Mouse (Mus musculus) liver, embryonic 14.5 days (tissue): ENCODE results near the gene Mobp. TPM values are rescaled to one million over a fixed set of nuclear protein-coding genes. Genes with fewer than 3 reads are reported as not detected.
A peak's percentile ranks its signal among the peaks of the same experiment; 100 is the strongest.

Source experiments
- ATAC-seq: fragments of 200-750 bp; cut with Nextera tagmentation; 2 replicates; pipeline ENCODE4 v1.8.0; 2017; ENCODE audit warnings: moderate number of reproducible peaks, mild to moderate bottlenecking, moderate library complexity; ENCODE audit not compliant: insufficient read depth
- DNase-seq, 3 experiments: peaks; one replicate each; pipeline ENCODE4 v3.0.0-alpha.2; 2012 to 2013; ENCODE audit warnings: low read depth in 3 of 3, low spot score in 3 of 3
- H3K27ac ChIP-seq: fragments of 300-500 bp; sonication (generic); 2 replicates; pipeline ENCODE4 v1.5.1; 2014; ENCODE audit warnings: moderate library complexity, mild to moderate bottlenecking, control low read depth, inconsistent platforms
- H3K27me3 ChIP-seq: fragments of 300-500 bp; sonication (generic); 2 replicates; pipeline ENCODE4 v1.6.1; 2014; ENCODE audit warnings: mild to moderate bottlenecking, low read length, moderate library complexity; ENCODE audit not compliant: control insufficient read depth, insufficient read depth
- H3K36me3 ChIP-seq: fragments of 300-500 bp; sonication (generic); replicated peaks from 2 replicates; pipeline ENCODE4 v1.6.1; 2014; ENCODE audit warnings: low read depth; ENCODE audit not compliant: control insufficient read depth, insufficient read depth
- H3K4me1 ChIP-seq, 2 experiments: fragments of 200-500 bp in 1 of 2; fragments of 300-500 bp in 1 of 2; sonication (generic) in 1 of 2; replicated peaks; 2 replicates each; pipeline ENCODE4 v1.6.1; 2012 to 2014; ENCODE audit warnings: antibody characterized with exemption in 1 of 2, inconsistent platforms in 1 of 2, low read length in 1 of 2; ENCODE audit not compliant: control insufficient read depth in 2 of 2, insufficient read depth in 2 of 2
- H3K4me2 ChIP-seq: fragments of 300-500 bp; sonication (generic); 2 replicates; pipeline ENCODE4 v1.6.1; 2014; ENCODE audit warnings: low read depth, mild to moderate bottlenecking, control low read depth, moderate library complexity
- H3K4me3 ChIP-seq, 2 experiments: fragments of 200-500 bp in 1 of 2; fragments of 300-500 bp in 1 of 2; sonication (generic) in 1 of 2; 2 replicates each; pipeline ENCODE4 v1.5.1; 2012 to 2014; ENCODE audit warnings: low read depth in 2 of 2, low read length in 2 of 2, mild to moderate bottlenecking in 2 of 2, control low read depth in 1 of 2, inconsistent platforms in 1 of 2, moderate library complexity in 1 of 2; ENCODE audit not compliant: insufficient read depth in 1 of 2
- H3K9ac ChIP-seq: fragments of 300-500 bp; sonication (generic); replicated peaks from 2 replicates; pipeline ENCODE4 v1.6.1; 2014; ENCODE audit warnings: mild to moderate bottlenecking, control low read depth, moderate library complexity
- H3K9me3 ChIP-seq: fragments of 300-500 bp; sonication (generic); 2 replicates; pipeline ENCODE4 v1.6.1; 2016; ENCODE audit warnings: low read length, mixed read lengths; ENCODE audit not compliant: control insufficient read depth
- CTCF ChIP-seq: IDR thresholded peaks from 2 replicates; pipeline ENCODE4 v1.5.1; 2016; ENCODE audit warnings: antibody characterized with exemption, low read depth, control low read depth
- EP300 ChIP-seq: IDR thresholded peaks from 2 replicates; pipeline ENCODE4 v1.6.1; 2016; ENCODE audit warnings: antibody characterized with exemption, low read depth
- WGBS: fragments of 180-500 bp; shearing (Covaris S2); extraction: QIAGEN DNeasy Blood & Tissue Kit; methylation state at CpG from one replicate; pipeline ENCODE4 v1.1.7; 2014; ENCODE audit not compliant: insufficient replicate concordance; 5-methylcytosine and 5-hydroxymethylcytosine counted together
- polyA plus RNA-seq, 2 experiments: library from polyadenylated mRNA; depleted of rRNA in 1 of 2; stranded (reverse) in 1 of 2; unstranded in 1 of 2; fragments of >200 nt; fragmentation: Nextera tagmentation in 1 of 2; extraction: Ambion mirVana in 1 of 2; gene quantifications; 2 replicates each; pipeline versions ENCODE4 v1.2.1 to v1.2.3; 2012 to 2014

The Mobp gene
- polyA plus RNA-seq, 2 experiments, result 0.01 TPM; not detected in 1

GRCm38 (mm10) chr9:120133755-120134475 is 15.6 kb upstream of the Mobp start:
- no peak overlapping the region for H3K4me2 ChIP-seq
- ATAC-seq, result no peak
- no peak for TF ChIP-seq EP300
- TF ChIP-seq CTCF, result no peak
- H3K36me3 ChIP-seq, result peaks cover 39% of the 10 kb centered on the region
- DNase-seq, result no peak
- H3K27me3 ChIP-seq, result no peaks in the 10 kb centered on the region
- no peaks in the 10 kb centered on the region for H3K9me3 ChIP-seq
- H3K4me1 ChIP-seq, result peaks cover 4 to 8% of the 10 kb centered on the region in 2 experiments
- H3K9ac ChIP-seq, result no peak overlapping the region
- no peak overlapping the region for H3K4me3 ChIP-seq
- no peak overlapping the region; the same call in 1 of the 2 replicates for H3K27ac ChIP-seq
- 43% methylated on average over 6 of the region's 6 CpGs for WGBS

DNA sequence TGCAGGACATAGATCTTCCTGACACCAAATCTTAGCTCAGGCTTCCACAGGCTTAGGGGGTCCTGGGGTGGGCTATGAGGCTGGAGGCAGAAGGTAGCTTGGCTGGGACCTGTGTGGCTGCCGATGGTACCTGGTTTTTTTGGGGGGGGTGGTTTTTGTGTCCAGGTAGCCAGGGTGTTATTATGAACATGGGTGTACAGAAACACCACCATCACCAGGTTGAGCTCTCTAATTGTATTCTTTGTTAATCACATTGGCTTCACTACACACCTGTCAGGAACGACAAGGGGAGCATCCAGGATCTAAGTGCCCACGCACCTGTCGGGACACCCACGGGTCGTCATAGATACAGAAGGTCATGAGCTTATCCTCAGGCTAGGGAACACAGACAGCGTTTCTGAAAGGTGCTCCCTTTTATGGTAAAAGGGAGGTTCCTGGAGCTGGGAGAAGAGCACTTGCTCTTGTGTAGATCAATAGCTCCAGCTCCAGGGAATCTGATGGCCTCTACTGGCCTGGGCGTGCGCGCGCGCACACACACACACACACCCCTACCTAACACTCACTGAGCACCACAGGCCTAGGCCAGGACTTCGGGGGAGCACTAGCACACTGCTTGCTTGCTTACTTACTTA is 14.9 kb upstream of the Mobp start:
- no peak for TF ChIP-seq EP300
- 80% methylated on average over 13 of the region's 13 CpGs for WGBS
- DNase-seq, result no peak

GRCm38 (mm10) chr9:120135454-120135853 is 14.1 kb upstream of the Mobp start:
- TF ChIP-seq CTCF (no peak), EP300 (no peak)
- no peak for ATAC-seq
- WGBS, result 80% methylated on average over 11 of the region's 11 CpGs
- Histone ChIP-seq H3K9me3 (no peaks in the 10 kb centered on the region), H3K9ac (no peak overlapping the region), H3K4me3 (no peak overlapping the region), H3K4me2 (no peak overlapping the region), H3K27ac (no peak overlapping the region), H3K27me3 (no peaks in the 10 kb centered on the region), H3K36me3 (peaks cover 24% of the 10 kb centered on the region), H3K4me1 (no peaks in the 10 kb centered on the region)
- no peak for DNase-seq

More for the DNA sequence above, 14.9 kb upstream of the Mobp start:
- Histone ChIP-seq H3K9ac (no peak overlapping the region), H3K4me2 (no peak overlapping the region), H3K36me3 (peaks cover 32% of the 10 kb centered on the region), H3K27me3 (no peaks in the 10 kb centered on the region), H3K27ac (no peak overlapping the region), H3K4me1 (peaks cover 0 to 3% of the 10 kb centered on the region in 2 experiments; a peak in 1 of 4 replicates), H3K4me3 (no peak overlapping the region), H3K9me3 (no peaks in the 10 kb centered on the region)
- ATAC-seq, result no peak

DNA sequence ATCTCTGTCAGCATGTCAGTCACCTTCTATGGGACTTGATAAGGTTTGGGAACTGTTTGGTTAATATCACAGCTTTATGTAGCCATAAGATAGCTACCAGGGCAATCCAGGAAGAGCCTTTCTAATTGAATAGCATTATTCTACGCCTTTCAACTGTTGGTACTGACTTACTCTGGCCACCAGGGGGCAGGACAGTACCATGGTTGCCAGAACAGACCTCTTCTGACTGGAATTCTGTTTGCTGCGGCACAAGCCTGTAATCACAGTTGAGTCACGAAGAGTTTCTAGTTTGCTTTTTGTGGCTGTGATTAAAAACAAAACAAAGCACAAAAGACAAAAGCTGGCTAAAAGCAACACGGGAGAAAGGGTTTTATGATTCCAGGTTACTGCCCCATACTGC is 8.9 kb upstream of the Mobp start:
- Histone ChIP-seq H3K27me3 (no peaks in the 10 kb centered on the region), H3K27ac (no peak overlapping the region), H3K4me3 (no peak overlapping the region), H3K9me3 (no peaks in the 10 kb centered on the region), H3K4me2 (no peak overlapping the region), H3K4me1 (no peaks in the 10 kb centered on the region), H3K9ac (no peak overlapping the region), H3K36me3 (no peaks in the 10 kb centered on the region)
- 7% methylated on average over 4 of the region's 4 CpGs for WGBS
- TF ChIP-seq CTCF (peak; percentile 87), EP300 (no peak)
- peak; percentile 45 to 65 (median 52) for DNase-seq
- ATAC-seq, result peak; percentile 57; the same call in 1 of the 2 replicates

- no peak for ATAC-seq
- Histone ChIP-seq H3K9ac (no peak overlapping the region), H3K9me3 (no peaks in the 10 kb centered on the region), H3K27me3 (no peaks in the 10 kb centered on the region), H3K4me2 (no peak overlapping the region), H3K4me1 (no peaks in the 10 kb centered on the region), H3K4me3 (no peak overlapping the region), H3K36me3 (no peaks in the 10 kb centered on the region), H3K27ac (no peak overlapping the region)
- 71% methylated on average over 13 of the region's 13 CpGs for WGBS
- TF ChIP-seq CTCF, result no peak
- no peak for TF ChIP-seq EP300
- DNase-seq, result no peak
Observed at GRCm38 (mm10) chr9:120144474-120144873, 5.0 kb upstream of the Mobp start.
